Mouse (Mus musculus) kidney, adult 2 months (tissue): ENCODE results near the gene Pcolce.

ENCODE experiments used
- CTCF ChIP-seq: fragments of 200-500 bp; conservative IDR thresholded peaks from 2 replicates; pipeline ENCODE4 v1.5.1; 2011; ENCODE audit warnings: low read depth, mild to moderate bottlenecking, control low read depth, low read length, moderate library complexity, mixed read lengths; ENCODE audit not compliant: insufficient read depth, insufficient read length
- POLR2A ChIP-seq: fragments of 200-500 bp; IDR thresholded peaks from one replicate; pipeline ENCODE4 v1.6.1; 2011; ENCODE audit warnings: low read depth, low read length, control low read depth

- TF ChIP-seq POLR2A (no peak), CTCF (no peak)
Observed at GRCm38 (mm10) chr5:137601365-137601729, 12.2 kb downstream of the Pcolce start.
